Mouse (Mus musculus) MEL (cell line): ENCODE measurements around the gene Plekha7. TPM values are rescaled to one million over a fixed set of nuclear protein-coding genes. Genes with fewer than 3 reads are reported as not detected.

ENCODE experiments used
- DNase-seq: peaks from one replicate; pipeline ENCODE4 v3.0.0; 2011; ENCODE audit warnings: low read depth, low spot score
- H3K27ac ChIP-seq: 2 replicates; pipeline ENCODE4 v1.5.1; 2012; ENCODE audit warnings: low read depth, mild to moderate bottlenecking, control low read depth, low read length, moderate library complexity; ENCODE audit not compliant: control insufficient read depth
- H3K27me3 ChIP-seq, 2 experiments: fragments of 150-350 bp in 1 of 2; sonication (generic) in 1 of 2; 2 replicates each; pipeline ENCODE4 v1.6.1; 2012; ENCODE audit warnings: low read length in 2 of 2, mild to moderate bottlenecking in 2 of 2, improper control_type of control experiment in 1 of 2, moderate library complexity in 1 of 2; ENCODE audit not compliant: insufficient read depth in 2 of 2, control insufficient read depth in 1 of 2
- H3K36me3 ChIP-seq, 2 experiments: 2 replicates each; pipeline ENCODE4 v1.6.1; 2012 to 2014; ENCODE audit warnings: low read length in 2 of 2, improper control_type of control experiment in 1 of 2, inconsistent platforms in 1 of 2, mild to moderate bottlenecking in 1 of 2; ENCODE audit not compliant: insufficient read depth in 2 of 2, control insufficient read depth in 1 of 2
- H3K4me1 ChIP-seq, 2 experiments: fragments of 150-350 bp in 1 of 2; sonication (generic) in 1 of 2; 2 replicates each; pipeline ENCODE4 v1.6.1; 2012; ENCODE audit warnings: low read length in 2 of 2, improper control_type of control experiment in 1 of 2, mild to moderate bottlenecking in 1 of 2; ENCODE audit not compliant: insufficient read depth in 2 of 2, control insufficient read depth in 1 of 2
- H3K4me3 ChIP-seq, 2 experiments: fragments of 150-350 bp in 1 of 2; sonication (generic) in 1 of 2; 2 replicates each; pipeline ENCODE4 v1.5.1; 2012; ENCODE audit warnings: low read depth in 2 of 2, low read length in 2 of 2, mild to moderate bottlenecking in 2 of 2, moderate library complexity in 2 of 2, control low read depth in 1 of 2, improper control_type of control experiment in 1 of 2; ENCODE audit not compliant: control insufficient read depth in 1 of 2, insufficient read depth in 1 of 2
- H3K79me2 ChIP-seq: 2 replicates; pipeline ENCODE4 v1.6.1; 2012; ENCODE audit warnings: mild to moderate bottlenecking, low read length, moderate library complexity; ENCODE audit not compliant: control insufficient read depth, poor library complexity, insufficient read depth
- H3K9ac ChIP-seq: 2 replicates; pipeline ENCODE4 v1.6.1; 2012; ENCODE audit warnings: low read depth, mild to moderate bottlenecking, control low read depth, low read length, moderate library complexity; ENCODE audit not compliant: control insufficient read depth, poor library complexity, severe bottlenecking
- H3K9me3 ChIP-seq: fragments of 150-350 bp; sonication (generic); replicated peaks from 2 replicates; pipeline ENCODE4 v1.6.1; 2012; ENCODE audit warnings: mild to moderate bottlenecking, low read length, improper control_type of control experiment, moderate library complexity; ENCODE audit not compliant: insufficient read depth
- CHD1 ChIP-seq: IDR thresholded peaks from 2 replicates; pipeline ENCODE4 v1.6.1; 2012; ENCODE audit warnings: low read depth, mild to moderate bottlenecking, inconsistent platforms, low read length, improper control_type of control experiment
- CTCF ChIP-seq, 3 experiments: IDR thresholded peaks in 2 of 3; conservative IDR thresholded peaks in 1 of 3; 2 replicates each; pipeline ENCODE4 v1.5.1; 2011 to 2012; ENCODE audit warnings: low read length in 3 of 3, low read depth in 2 of 3, mild to moderate bottlenecking in 2 of 3, improper control_type of control experiment in 1 of 3, inconsistent platforms in 1 of 3, mixed read lengths in 1 of 3, moderate library complexity in 1 of 3; ENCODE audit not compliant: control insufficient read depth in 1 of 3, insufficient read depth in 1 of 3, poor library complexity in 1 of 3, severe bottlenecking in 1 of 3
- E2F4 ChIP-seq: IDR thresholded peaks from 2 replicates; pipeline ENCODE4 v1.6.1; 2011; ENCODE audit warnings: low read depth, low read length, improper control_type of control experiment, borderline replicate concordance
- EP300 ChIP-seq, 2 experiments: IDR thresholded peaks; 2 replicates each; pipeline ENCODE4 v1.6.1; 2011; ENCODE audit warnings: improper control_type of control experiment in 2 of 2, low read length in 2 of 2, low read depth in 1 of 2, mild to moderate bottlenecking in 1 of 2
- ETS1 ChIP-seq: IDR thresholded peaks from 2 replicates; pipeline ENCODE4 v1.6.1; 2012; ENCODE audit warnings: low read depth, mild to moderate bottlenecking, inconsistent platforms, low read length, improper control_type of control experiment, moderate library complexity
- GATA1 ChIP-seq: IDR thresholded peaks from 2 replicates; pipeline ENCODE4 v1.6.1; 2011; ENCODE audit warnings: low read depth, low read length, improper control_type of control experiment
- HCFC1 ChIP-seq: IDR thresholded peaks from 2 replicates; pipeline ENCODE4 v1.6.1; 2012; ENCODE audit warnings: low read depth, mild to moderate bottlenecking, inconsistent platforms, low read length, improper control_type of control experiment, moderate library complexity
- MYB ChIP-seq: IDR thresholded peaks from 2 replicates; pipeline ENCODE4 v1.6.1; 2011; ENCODE audit warnings: mild to moderate bottlenecking, low read depth, low read length, improper control_type of control experiment
- POLR2A ChIP-seq, 2 experiments: IDR thresholded peaks; 2 replicates each; pipeline ENCODE4 v1.6.1; 2011 to 2012; ENCODE audit warnings: low read length in 2 of 2, mild to moderate bottlenecking in 2 of 2, control low read depth in 1 of 2, improper control_type of control experiment in 1 of 2, low read depth in 1 of 2, moderate library complexity in 1 of 2; ENCODE audit not compliant: control insufficient read depth in 1 of 2, insufficient read depth in 1 of 2, poor library complexity in 1 of 2
- POLR2AphosphoS5 ChIP-seq: IDR thresholded peaks from 2 replicates; pipeline ENCODE4 v1.6.1; 2012; ENCODE audit warnings: low read depth, borderline replicate concordance, mild to moderate bottlenecking, inconsistent platforms, low read length, moderate library complexity, mixed read lengths
- RAD21 ChIP-seq: IDR thresholded peaks from 2 replicates; pipeline ENCODE4 v1.6.1; 2011; ENCODE audit warnings: mild to moderate bottlenecking, low read depth, low read length, improper control_type of control experiment
- SMC3 ChIP-seq: IDR thresholded peaks from 2 replicates; pipeline ENCODE4 v1.6.1; 2011; ENCODE audit warnings: low read depth, low read length, improper control_type of control experiment
- TBP ChIP-seq: IDR thresholded peaks from 2 replicates; pipeline ENCODE4 v1.8.0; 2011; ENCODE audit warnings: low read depth, low read length, improper control_type of control experiment
- ZKSCAN1 ChIP-seq: IDR thresholded peaks from 2 replicates; pipeline ENCODE4 v1.6.1; 2012; ENCODE audit warnings: low read depth, mild to moderate bottlenecking, inconsistent platforms, low read length, improper control_type of control experiment, moderate library complexity
- ZNF384 ChIP-seq: IDR thresholded peaks from 2 replicates; pipeline ENCODE4 v1.6.1; 2012; ENCODE audit warnings: low read depth, mild to moderate bottlenecking, inconsistent platforms, low read length, improper control_type of control experiment
- polyA plus RNA-seq, 2 experiments: library from polyadenylated mRNA; stranded (reverse) in 1 of 2; unstranded in 1 of 2; fragments of >175 nt in 1 of 2; fragments of >200 nt in 1 of 2; gene quantifications; 2 replicates each; pipeline versions ENCODE4 v1.2.1 to v1.2.4; 2012; ENCODE audit warnings: low replicate concordance in 2 of 2, low read depth in 1 of 2; ENCODE audit not compliant: insufficient read length in 2 of 2, insufficient read depth in 1 of 2, missing spikeins in 1 of 2
- total RNA-seq: library from RNA; depleted of rRNA; stranded (reverse); fragments of 300-350 nt; gene quantifications from 2 replicates; pipeline ENCODE4 v1.2.3, GENCODE M21; 2012

The Plekha7 gene
- total and polyA plus RNA-seq, 3 experiments: 4.4 to 14.5 TPM; not detected in 1

DNA sequence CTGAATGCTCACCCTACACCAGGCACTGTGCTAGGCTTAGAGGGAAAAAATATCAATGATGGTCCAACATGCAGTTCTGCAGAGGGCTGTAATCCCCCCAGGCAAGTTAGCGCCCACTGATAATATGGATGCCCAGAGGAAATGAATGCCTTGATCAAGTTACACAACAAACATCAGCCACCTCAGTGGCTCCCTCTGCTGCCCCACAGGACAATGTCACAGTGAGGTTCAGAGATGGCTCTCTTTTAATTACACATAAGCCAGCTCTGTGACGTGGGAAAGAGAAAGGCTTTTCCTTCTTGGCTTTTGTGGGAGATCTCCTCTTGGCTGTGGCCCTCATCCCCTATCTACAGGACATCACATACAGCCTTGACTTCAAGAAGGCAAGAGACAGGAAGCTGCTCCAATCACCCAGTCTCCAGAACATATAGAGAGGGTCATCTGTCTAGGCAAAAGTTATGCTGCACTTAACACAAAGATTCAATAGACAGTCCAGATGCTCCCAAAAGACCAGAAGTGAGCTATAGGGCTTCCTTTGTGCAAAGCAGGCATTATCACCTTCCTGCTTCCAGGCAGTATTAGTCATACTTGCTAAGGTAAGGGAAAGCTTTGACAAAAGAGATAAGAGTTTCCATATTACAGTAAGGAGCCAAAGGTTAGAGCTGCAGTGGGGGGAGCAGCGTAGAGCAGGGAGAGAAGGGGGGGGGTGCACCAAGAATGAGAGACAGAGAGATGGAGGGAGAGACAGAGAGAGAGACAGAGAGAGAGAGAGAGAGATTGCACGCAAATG is 47.2 kb downstream of the Plekha7 start:
- DNase-seq: peak; percentile 45
- Histone ChIP-seq H3K27ac (no peak overlapping the region), H3K36me3 (peaks cover 0 to 6% of the 10 kb centered on the region in 2 experiments; a peak in 2 of 4 replicates), H3K4me3 (no peak overlapping the region), H3K9me3 (no peaks in the 10 kb centered on the region), H3K27me3 (no peaks in the 10 kb centered on the region), H3K79me2 (no peaks in the 10 kb centered on the region), H3K4me1 (peaks cover 0 to 11% of the 10 kb centered on the region in 2 experiments; a peak in 2 of 4 replicates), H3K9ac (no peak overlapping the region)
- TF ChIP-seq ZNF384: no peak
- TF ChIP-seq SMC3: peak; percentile 39
- peak; percentile 36 to 52 (median 49); a peak in 5 of 6 replicates for TF ChIP-seq CTCF (IDR thresholded peaks at IDR 0.05 in 2 of 3, conservative IDR thresholded peaks at IDR 0.05 in 1 of 3; ENCODE audit: control insufficient read depth in 1 of 3, insufficient read depth in 1 of 3, low read depth in 2 of 3, low read length in 3 of 3, poor library complexity in 1 of 3, severe bottlenecking in 1 of 3)
- TF ChIP-seq, all 39 proteins: peak for 2

- Histone ChIP-seq H3K79me2 (no peaks in the 10 kb centered on the region), H3K27ac (no peak overlapping the region), H3K27me3 (no peaks in the 10 kb centered on the region), H3K36me3 (peaks cover 0 to 10% of the 10 kb centered on the region in 2 experiments; a peak in 2 of 4 replicates), H3K9ac (no peak overlapping the region), H3K4me3 (no peak overlapping the region), H3K9me3 (no peaks in the 10 kb centered on the region), H3K4me1 (peaks cover 2 to 18% of the 10 kb centered on the region in 2 experiments; a peak in 3 of 4 replicates)
- DNase-seq: no peak
- TF ChIP-seq CTCF (IDR thresholded peaks at IDR 0.05 in 2 of 3, conservative IDR thresholded peaks at IDR 0.05 in 1 of 3; ENCODE audit: control insufficient read depth in 1 of 3, insufficient read depth in 1 of 3, low read depth in 2 of 3, low read length in 3 of 3, poor library complexity in 1 of 3, severe bottlenecking in 1 of 3) (no peak), RAD21 (no peak), HCFC1 (no peak), GATA1 (no peak), MYB (no peak), ZKSCAN1 (no peak), POLR2AphosphoS5 (no peak), CHD1 (no peak), TBP (no peak)
Measured at GRCm38 (mm10) chr7:116258464-116259185, 49.6 kb downstream of the Plekha7 start.

GRCm38 (mm10) chr7:116257953-116258352 is 50.2 kb downstream of the Plekha7 start:
- no peak for TF ChIP-seq ZKSCAN1
- TF ChIP-seq E2F4: no peak
- TF ChIP-seq EP300 (IDR thresholded peaks at IDR 0.05; ENCODE audit: low read depth in 1 of 2, low read length in 2 of 2): no peak
- no peak for TF ChIP-seq POLR2A (IDR thresholded peaks at IDR 0.05; ENCODE audit: control insufficient read depth in 1 of 2, insufficient read depth in 1 of 2, low read depth in 1 of 2, low read length in 2 of 2, poor library complexity in 1 of 2)
- no peak for TF ChIP-seq ETS1
- no peak for DNase-seq
- Histone ChIP-seq H3K79me2 (no peaks in the 10 kb centered on the region), H3K4me1 (peaks cover 2 to 16% of the 10 kb centered on the region in 2 experiments; a peak in 3 of 4 replicates), H3K36me3 (peaks cover 0 to 10% of the 10 kb centered on the region in 2 experiments; a peak in 2 of 4 replicates), H3K4me3 (no peak overlapping the region), H3K27me3 (no peaks in the 10 kb centered on the region), H3K9me3 (no peaks in the 10 kb centered on the region), H3K27ac (no peak overlapping the region), H3K9ac (no peak overlapping the region)
